Mouse (Mus musculus) brain, embryonic 14.5 days (tissue): Measurements from ENCODE around the gene Fbxw9.

Experiments used
- CTCF ChIP-seq: fragments of 200-500 bp; IDR thresholded peaks from 2 replicates; pipeline ENCODE4 v1.5.1; 2012; ENCODE audit warnings: inconsistent platforms, mild to moderate bottlenecking, moderate library complexity, borderline replicate concordance; ENCODE audit not compliant: insufficient read depth, insufficient read length; ENCODE audit errors: extremely low read depth
- POLR2A ChIP-seq: fragments of 200-500 bp; IDR thresholded peaks from 2 replicates; pipeline ENCODE4 v1.6.1; 2012; ENCODE audit warnings: mild to moderate bottlenecking, inconsistent platforms, borderline replicate concordance; ENCODE audit not compliant: poor library complexity, insufficient read depth, insufficient read length, severe bottlenecking; ENCODE audit errors: extremely low read depth

- peak; percentile 72 for TF ChIP-seq CTCF
- TF ChIP-seq POLR2A: no peak
Measured at GRCm38 (mm10) chr8:85013230-85013840, 46.5 kb upstream of the Fbxw9 start.
